Mouse (Mus musculus) intestine, postnatal 0 days (tissue): ENCODE measurements around the gene E430018J23Rik. TPM values are rescaled to one million over a fixed set of nuclear protein-coding genes. Genes with fewer than 3 reads are reported as not detected.
"Not testable (repeated sequence)": the region's sequence is repeated elsewhere in the genome, so short reads cannot be mapped to it uniquely, and the experiment has no call there.

Source experiments
- ATAC-seq: fragments of 200-750 bp; cut with Nextera tagmentation; 2 replicates; pipeline ENCODE4 v1.8.0; 2017; ENCODE audit warnings: mild to moderate bottlenecking, moderate TSS enrichment, moderate library complexity
- H3K27ac ChIP-seq: fragments of 300-500 bp; sonication (generic); 2 replicates; pipeline ENCODE4 v1.5.1; 2014; ENCODE audit warnings: mild to moderate bottlenecking, low read depth, low read length, moderate library complexity
- H3K27me3 ChIP-seq: fragments of 300-500 bp; sonication (generic); replicated peaks from 2 replicates; pipeline ENCODE4 v1.6.1; 2014; ENCODE audit warnings: low read length, mixed read lengths; ENCODE audit not compliant: control insufficient read depth, insufficient read depth
- H3K36me3 ChIP-seq: fragments of 300-500 bp; sonication (generic); 2 replicates; pipeline ENCODE4 v1.6.1; 2014; ENCODE audit warnings: mild to moderate bottlenecking, moderate library complexity; ENCODE audit not compliant: control insufficient read depth, insufficient read depth
- H3K4me1 ChIP-seq: fragments of 300-500 bp; sonication (generic); replicated peaks from 2 replicates; pipeline ENCODE4 v1.6.1; 2014; ENCODE audit warnings: antibody characterized with exemption, low read length, mixed read lengths; ENCODE audit not compliant: control insufficient read depth, insufficient read depth
- H3K4me2 ChIP-seq: fragments of 300-500 bp; sonication (generic); replicated peaks from 2 replicates; pipeline ENCODE4 v1.6.1; 2014; ENCODE audit warnings: low read depth, mild to moderate bottlenecking, moderate library complexity
- H3K4me3 ChIP-seq: fragments of 300-500 bp; sonication (generic); 2 replicates; pipeline ENCODE4 v1.5.1; 2014; ENCODE audit warnings: low read depth, low read length
- H3K9ac ChIP-seq: fragments of 300-500 bp; sonication (generic); 2 replicates; pipeline ENCODE4 v1.6.1; 2014; ENCODE audit warnings: mild to moderate bottlenecking, low read depth, low read length
- H3K9me3 ChIP-seq: fragments of 300-500 bp; sonication (generic); 2 replicates; pipeline ENCODE4 v1.6.1; 2016; ENCODE audit warnings: mixed run types; ENCODE audit not compliant: control insufficient read depth
- CTCF ChIP-seq: sonication (generic); IDR thresholded peaks from 2 replicates; pipeline ENCODE4 v1.5.1; 2016; ENCODE audit warnings: low read depth, mild to moderate bottlenecking, control low read depth, antibody characterized with exemption, moderate library complexity
- WGBS: fragments of 180-500 bp; shearing (Covaris S2); extraction: QIAGEN DNeasy Blood & Tissue Kit; methylation state at CpG from one replicate; pipeline ENCODE4 v1.1.7; 2014; 5-methylcytosine and 5-hydroxymethylcytosine counted together
- polyA plus RNA-seq: library from polyadenylated mRNA; unstranded; fragments of >200 nt; fragmentation: Nextera tagmentation; extraction: Ambion mirVana; gene quantifications from 2 replicates; pipeline ENCODE4 v1.2.1, GENCODE M21; 2015

The E430018J23Rik gene
- polyA plus RNA-seq, 1 experiment from 2014 or later: 6.8 TPM

- no peak overlapping the region for H3K4me2 ChIP-seq
- no peaks in the 10 kb centered on the region for H3K27me3 ChIP-seq
- ATAC-seq: peak; percentile 52; the same call in 1 of the 2 replicates
- H3K36me3 ChIP-seq: no peaks in the 10 kb centered on the region; the same call in 1 of the 2 replicates
- no peak for TF ChIP-seq CTCF
- H3K4me1 ChIP-seq: no peaks in the 10 kb centered on the region
- no peak overlapping the region for H3K9ac ChIP-seq
- H3K27ac ChIP-seq: no peak overlapping the region
- 37% methylated on average over 3 of the region's 3 CpGs for WGBS
- no peak overlapping the region for H3K4me3 ChIP-seq
- H3K9me3 ChIP-seq: no peaks in the 10 kb centered on the region
Observed at GRCm38 (mm10) chr7:127400355-127400754, 6.9 kb upstream of the E430018J23Rik start.

- no peaks in the 10 kb centered on the region for H3K9me3 ChIP-seq
- 0 out of 2 replicates have a peak, but pooled peaks cover 5% of the 10 kb centered on the region for H3K4me1 ChIP-seq
- WGBS: 5% methylated on average over 7 of the region's 7 CpGs
- peak overlapping the region; percentile 75 for H3K4me2 ChIP-seq
- TF ChIP-seq CTCF: no peak
- ATAC-seq: 0 out of 2 replicates have a peak, but pooled peaks have one; percentile 23
- H3K27ac ChIP-seq: peak overlapping the region; percentile 30; the same call in 1 of the 2 replicates
- no peaks in the 10 kb centered on the region for H3K27me3 ChIP-seq
- peaks cover 14% of the 10 kb centered on the region; the same call in 1 of the 2 replicates for H3K36me3 ChIP-seq
- peak overlapping the region; percentile 40; the same call in 1 of the 2 replicates for H3K9ac ChIP-seq
- H3K4me3 ChIP-seq: peak overlapping the region; percentile 57
Observed at GRCm38 (mm10) chr7:127393944-127394333, 510 bp upstream of the E430018J23Rik start.

- ATAC-seq: no peak
- H3K4me1 ChIP-seq: 0 out of 2 replicates have a peak, but pooled peaks cover 5% of the 10 kb centered on the region
- H3K9ac ChIP-seq: no peak overlapping the region; the same call in 1 of the 2 replicates
- peak overlapping the region; percentile 57 for H3K4me3 ChIP-seq
- no peaks in the 10 kb centered on the region for H3K9me3 ChIP-seq
- no peaks in the 10 kb centered on the region for H3K27me3 ChIP-seq
- WGBS: 75% methylated on average over 8 of the region's 8 CpGs
- no peak for TF ChIP-seq CTCF
- peak overlapping the region; percentile 75 for H3K4me2 ChIP-seq
- H3K27ac ChIP-seq: 0 out of 2 replicates have a peak overlapping the region, but pooled peaks have one; percentile 87
- peaks cover 14% of the 10 kb centered on the region; the same call in 1 of the 2 replicates for H3K36me3 ChIP-seq
Observed at GRCm38 (mm10) chr7:127392251-127392824, 1.1 kb downstream of the E430018J23Rik start.

- 95% methylated on average over 16 of the region's 16 CpGs for WGBS
Observed at GRCm38 (mm10) chr7:127391538-127391937, 1.9 kb downstream of the E430018J23Rik start.

GRCm38 (mm10) chr7:127390306-127390705, 3.1 kb downstream of the E430018J23Rik start:
- no peak overlapping the region for H3K4me2 ChIP-seq
- H3K27me3 ChIP-seq: no peaks in the 10 kb centered on the region
- no peak overlapping the region for H3K4me3 ChIP-seq
- no peak for ATAC-seq
- peaks cover 17% of the 10 kb centered on the region; the same call in 1 of the 2 replicates for H3K36me3 ChIP-seq
- no peak overlapping the region for H3K27ac ChIP-seq
- 0 out of 2 replicates have a peak, but pooled peaks cover 5% of the 10 kb centered on the region for H3K4me1 ChIP-seq
- TF ChIP-seq CTCF: no peak
- no peaks in the 10 kb centered on the region for H3K9me3 ChIP-seq
- no peak overlapping the region for H3K9ac ChIP-seq
- WGBS: 67% methylated on average over 7 of the region's 7 CpGs

More at GRCm38 (mm10) chr7:127391538-127391937, 1.9 kb downstream of the E430018J23Rik start:
- no peak overlapping the region for H3K9ac ChIP-seq
- TF ChIP-seq CTCF: no peak
- no peaks in the 10 kb centered on the region for H3K27me3 ChIP-seq
- no peak overlapping the region for H3K4me3 ChIP-seq
- H3K36me3 ChIP-seq: peaks cover 14% of the 10 kb centered on the region; the same call in 1 of the 2 replicates
- 0 out of 2 replicates have a peak, but pooled peaks cover 5% of the 10 kb centered on the region for H3K4me1 ChIP-seq
- H3K27ac ChIP-seq: no peak overlapping the region
- no peak for ATAC-seq
- no peaks in the 10 kb centered on the region for H3K9me3 ChIP-seq
- no peak overlapping the region for H3K4me2 ChIP-seq

- H3K9ac ChIP-seq, H3K27me3 ChIP-seq, ATAC-seq, H3K4me2 ChIP-seq, H3K27ac ChIP-seq, H3K4me1 ChIP-seq, H3K4me3 ChIP-seq, H3K9me3 ChIP-seq: not testable (repeated sequence)
- peaks cover 24% of the 10 kb centered on the region; the same call in 1 of the 2 replicates for H3K36me3 ChIP-seq
Observed at GRCm38 (mm10) chr7:127388201-127388600, 5.2 kb downstream of the E430018J23Rik start.
